Mouse (Mus musculus) regulatory T cell (primary cell): ENCODE data around the gene Foxa1.

Source experiments
- in situ Hi-C: fragments of 300-600 bp; cut with MboI, MseI; formaldehyde crosslinking; loops from one replicate; pipeline ENCODE4 v1.15.1; 2025; ENCODE audit warnings: high pct_unique_total_duplicates

The Foxa1 gene

GRCm38 (mm10) chr12:57546415-57547201 is at the start of gene Foxa1:
Gene Foxa1, minus strand, starts transcription at chr12:57546916.
- in situ Hi-C loops: loop anchor here (25.0 kb wide), 1 partner anchor 259 kb away; no protein-coding TSS in a partner anchor

DNA sequence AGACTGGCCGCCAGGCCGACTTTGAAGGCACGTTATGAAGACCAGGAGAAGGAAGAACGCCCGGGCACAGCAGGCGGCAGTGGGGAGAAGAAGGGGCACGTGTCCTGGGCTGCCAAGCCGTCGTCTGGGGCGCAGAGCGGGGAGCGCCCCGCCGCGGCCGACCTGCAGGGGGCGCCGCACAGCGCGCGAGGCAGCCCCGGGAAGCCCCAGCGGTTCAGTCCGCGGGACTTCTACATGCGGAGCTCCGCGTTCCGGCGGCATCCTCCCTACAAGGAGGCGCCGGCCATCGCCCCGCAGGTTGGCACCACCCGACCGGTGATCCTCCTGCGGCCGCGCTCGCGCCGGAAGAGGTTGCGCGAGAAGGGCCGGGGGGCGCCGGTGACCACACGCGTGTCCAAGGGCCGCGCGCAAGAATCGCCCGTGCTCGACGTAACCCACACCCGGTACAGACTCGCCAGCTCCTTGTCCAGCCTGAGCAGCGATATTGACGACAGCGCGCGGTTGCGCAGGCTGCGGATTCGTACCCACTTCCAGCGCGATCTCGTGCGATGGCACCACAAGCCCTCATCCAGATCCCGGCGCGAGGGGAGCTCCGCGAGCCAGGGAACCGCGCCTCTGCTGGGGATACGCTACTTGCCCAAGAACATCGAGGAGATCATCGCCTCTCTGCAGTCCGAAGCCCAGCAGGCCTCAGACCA is 29.4 kb upstream of the Foxa1 start:
- in situ Hi-C loops: no loop called here

DNA sequence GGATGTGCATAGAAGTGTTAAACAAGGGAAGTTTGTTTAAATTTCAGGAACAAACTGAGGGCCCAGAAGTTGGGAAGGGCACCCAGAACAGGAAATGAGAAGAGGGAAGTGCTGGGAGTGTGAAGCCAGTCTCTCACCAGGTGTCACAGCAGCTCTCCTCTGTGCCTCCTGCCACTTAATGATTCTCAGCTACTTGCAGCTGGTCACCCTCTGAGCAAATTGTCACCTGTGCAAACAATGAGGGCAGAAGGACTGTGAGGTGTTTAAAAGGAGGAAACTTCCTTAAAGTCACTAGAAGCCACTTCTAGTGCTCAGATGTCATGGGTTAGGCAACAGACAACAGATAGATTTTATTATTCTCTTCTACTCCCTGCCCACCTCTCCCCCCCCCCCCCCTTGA is 25.7 kb upstream of the Foxa1 start:
- in situ Hi-C loops: no loop called here

DNA sequence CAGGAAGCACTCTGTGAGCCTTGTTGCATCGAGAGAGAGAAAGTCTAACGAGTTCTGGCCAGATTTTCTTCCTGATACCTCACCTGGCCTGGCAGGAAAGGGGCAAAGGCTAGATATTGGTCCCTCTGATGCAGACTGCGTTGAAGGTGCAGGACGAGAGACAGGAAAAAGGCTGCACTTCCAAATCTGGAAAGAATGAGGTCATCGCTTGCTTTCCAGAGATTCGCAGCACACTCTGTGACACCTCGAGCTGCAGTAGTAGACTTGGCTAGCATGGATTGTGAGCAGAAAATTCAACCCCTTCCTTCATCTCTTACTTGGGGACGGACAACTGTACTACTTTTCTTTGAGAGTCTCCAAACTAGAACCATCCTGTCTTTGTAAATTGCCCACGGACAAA is 25.1 kb upstream of the Foxa1 start:
- in situ Hi-C loops: no loop called here

GRCm38 (mm10) chr12:57563909-57564308 is 17.2 kb upstream of the Foxa1 start, which contains the start of gene Ttc6:
Gene Ttc6, plus strand, starts transcription at chr12:57564113.
- in situ Hi-C loops: no loop called here

GRCm38 (mm10) chr12:57554091-57554490 is 7.4 kb upstream of the Foxa1 start:
- in situ Hi-C loops: no loop called here

DNA sequence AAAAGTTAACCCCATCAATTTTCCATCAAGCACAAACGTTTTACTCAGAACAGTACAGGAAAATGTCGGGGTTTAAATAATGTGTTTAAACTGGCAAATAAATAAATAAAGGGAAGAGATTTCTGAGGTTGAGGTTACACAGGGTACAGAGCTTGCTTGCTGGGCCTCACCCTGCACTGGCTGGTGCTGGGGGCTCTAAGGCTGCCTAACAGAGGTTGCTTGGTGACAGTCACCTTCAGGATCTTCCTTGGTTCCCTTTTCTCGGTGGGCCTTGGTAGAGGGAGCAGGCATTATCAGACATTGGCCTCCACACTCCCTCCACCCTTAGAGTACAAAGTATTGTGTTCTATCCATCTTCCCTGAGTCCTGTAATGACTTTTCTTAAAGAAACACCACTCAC is 5.6 kb upstream of the Foxa1 start:
- in situ Hi-C loops: no loop called here

GRCm38 (mm10) chr12:57550881-57551280 is 4.2 kb upstream of the Foxa1 start:
- in situ Hi-C loops: no loop called here

DNA sequence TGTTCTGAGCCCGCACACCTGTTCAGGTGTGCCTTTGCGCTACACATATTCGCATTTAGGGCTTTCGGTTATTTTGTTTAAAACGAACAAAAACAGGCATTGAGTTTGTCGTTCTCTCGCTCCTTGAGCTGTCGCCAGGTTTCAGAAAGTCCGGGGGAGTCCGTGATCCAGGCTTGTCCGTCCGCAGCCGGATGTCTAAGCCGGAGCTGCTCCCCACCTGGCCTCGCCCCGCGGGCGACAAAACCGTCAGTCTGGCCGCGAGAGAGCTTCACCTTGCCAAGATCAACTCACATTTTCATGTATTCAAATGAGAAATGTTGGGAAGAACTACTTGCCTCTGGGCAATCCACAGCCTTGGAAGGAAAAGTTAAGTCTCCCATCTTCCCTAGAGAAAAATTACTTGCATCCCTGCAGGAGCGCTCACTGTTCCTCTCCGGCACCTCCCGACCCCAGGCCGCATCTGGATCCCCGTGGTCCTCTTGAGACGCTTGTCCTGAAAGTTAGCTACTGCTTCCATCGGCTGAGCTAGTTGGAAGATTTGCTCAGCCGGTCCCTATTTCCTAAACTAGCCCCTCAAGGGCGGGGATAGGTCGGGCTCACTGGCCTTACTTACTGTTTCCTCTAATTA is 3.6 kb upstream of the Foxa1 start:
- in situ Hi-C loops: no loop called here

- in situ Hi-C loops: loop anchor here (25.0 kb wide), 1 partner anchor 262 kb away; no protein-coding TSS in a partner anchor
Measured at GRCm38 (mm10) chr12:57549667-57550160, 3.0 kb upstream of the Foxa1 start.

- in situ Hi-C loops: loop anchor here (25.0 kb wide), 1 partner anchor 262 kb away; no protein-coding TSS in a partner anchor
Measured at GRCm38 (mm10) chr12:57548981-57549666, 2.4 kb upstream of the Foxa1 start.

DNA sequence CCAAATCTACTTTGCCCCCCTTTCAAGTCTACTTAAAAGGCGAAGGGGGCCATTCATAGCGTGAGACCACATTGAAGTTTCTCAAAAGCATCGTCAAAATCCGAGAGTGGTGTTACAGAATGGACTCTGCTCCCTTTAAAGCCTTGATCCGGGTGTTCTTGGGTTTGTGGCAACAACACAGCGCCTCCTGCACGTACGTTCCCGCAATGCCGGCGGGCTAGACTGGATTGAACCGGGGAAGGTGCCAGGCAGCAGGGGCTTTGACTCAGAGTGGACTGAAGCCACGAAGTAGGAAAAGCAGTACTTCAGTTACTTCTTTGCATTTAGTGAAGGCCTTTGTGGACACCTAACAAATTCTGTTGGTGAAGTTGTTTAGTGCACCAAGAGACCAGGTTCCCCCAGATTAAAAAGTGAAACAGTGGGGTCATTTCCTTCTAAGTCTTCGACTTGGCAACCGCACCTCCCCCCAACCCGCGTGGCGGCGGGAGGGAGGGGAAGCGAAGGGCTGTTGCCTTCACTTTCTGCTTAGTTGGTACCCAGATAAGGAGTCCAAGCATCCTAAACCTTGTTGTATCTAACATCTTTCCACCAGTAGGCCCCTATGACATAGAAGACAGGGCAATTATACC is 1.8 kb upstream of the Foxa1 start:
- in situ Hi-C loops: loop anchor here (25.0 kb wide), 1 partner anchor 261 kb away; no protein-coding TSS in a partner anchor

DNA sequence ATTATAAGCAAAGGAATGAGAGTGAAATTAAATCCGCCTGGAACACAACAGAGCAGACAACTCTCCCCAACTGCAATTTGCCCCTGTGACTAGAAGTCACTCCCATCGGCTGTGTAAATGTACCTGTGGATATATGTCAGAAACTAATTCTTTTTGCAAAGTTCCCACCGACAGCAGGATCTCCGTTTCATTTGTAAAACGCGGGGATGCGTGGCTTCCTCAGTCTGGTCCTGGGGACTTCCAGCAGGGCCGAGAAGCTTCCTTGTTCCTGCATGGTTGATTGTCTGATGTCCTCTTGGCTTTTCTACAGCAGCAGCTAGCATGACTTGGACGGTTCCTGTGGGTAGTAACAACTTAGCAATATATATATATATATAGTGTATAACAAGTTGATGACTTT is 1.2 kb upstream of the Foxa1 start:
- in situ Hi-C loops: loop anchor here (25.0 kb wide), 1 partner anchor 261 kb away; no protein-coding TSS in a partner anchor

DNA sequence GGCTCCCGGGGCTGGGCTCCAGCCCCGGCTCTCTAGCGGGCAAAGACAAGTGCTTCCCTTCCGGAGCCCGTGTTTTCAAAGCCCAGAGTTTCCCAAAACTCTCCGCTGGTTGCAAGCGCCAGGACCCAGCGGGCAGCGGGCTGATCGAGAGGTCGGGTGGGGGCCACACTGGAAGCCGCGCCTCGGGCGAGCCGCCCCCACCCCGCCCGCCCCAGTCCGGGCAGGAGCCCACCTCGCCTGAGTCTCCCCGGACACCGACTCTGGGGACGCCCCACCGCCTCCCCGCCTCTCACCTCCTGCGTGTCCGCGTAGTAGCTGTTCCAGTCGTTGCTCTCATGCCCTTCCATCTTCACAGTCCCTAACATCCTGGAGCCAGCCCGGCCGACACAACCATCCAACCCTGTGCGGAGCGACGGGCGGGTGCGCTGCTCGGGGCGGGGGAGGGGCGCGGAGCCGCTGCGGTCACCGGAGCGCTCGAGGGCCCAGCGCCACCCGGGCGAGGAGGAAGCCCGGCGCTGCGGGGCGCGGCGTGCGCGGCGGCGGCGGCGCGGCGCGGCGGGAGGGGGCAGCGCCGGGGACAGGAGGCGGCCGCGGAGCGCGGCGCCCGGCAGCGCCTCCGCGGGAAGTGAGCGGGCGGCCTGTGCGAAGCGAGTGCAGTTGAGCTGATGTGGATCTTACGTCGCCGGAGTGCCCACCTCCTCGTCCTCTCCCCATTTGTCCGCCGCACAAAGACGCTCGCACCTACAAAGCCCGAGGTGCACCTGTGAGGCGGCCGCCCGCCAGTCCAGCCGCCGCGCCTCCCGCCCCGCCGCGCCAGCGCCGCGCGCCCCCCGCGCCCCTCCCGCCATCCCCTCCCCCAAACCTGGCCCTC is 1.1 kb downstream of the Foxa1 start:
- in situ Hi-C loops: loop anchor here (25.0 kb wide), 1 partner anchor 258 kb away; no protein-coding TSS in a partner anchor

GRCm38 (mm10) chr12:57544641-57545370 is 1.9 kb downstream of the Foxa1 start:
- in situ Hi-C loops: loop anchor here (25.0 kb wide), 1 partner anchor 258 kb away; no protein-coding TSS in a partner anchor

DNA sequence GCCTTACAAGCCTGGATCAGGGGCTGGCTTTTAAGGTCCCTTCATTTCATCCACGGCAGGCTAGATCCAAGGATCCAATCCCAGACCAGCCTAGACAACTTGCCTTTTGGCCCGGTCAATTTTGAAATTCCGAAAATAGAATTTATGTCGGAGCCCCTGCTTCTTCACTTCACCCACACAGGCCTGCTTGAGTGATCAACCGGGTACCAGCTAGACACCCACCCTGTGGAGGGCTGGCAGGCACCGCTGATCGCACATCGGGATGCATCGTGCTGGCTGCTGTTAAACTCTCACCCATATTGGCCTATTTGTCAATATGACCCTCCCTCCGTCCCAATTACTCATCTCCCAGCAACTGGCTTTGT is 3.1 kb downstream of the Foxa1 start:
- in situ Hi-C loops: loop anchor here (25.0 kb wide), 1 partner anchor 256 kb away; no protein-coding TSS in a partner anchor

- in situ Hi-C loops: loop anchor here (25.0 kb wide), 1 partner anchor 256 kb away; no protein-coding TSS in a partner anchor
Measured at GRCm38 (mm10) chr12:57542746-57543626, 3.7 kb downstream of the Foxa1 start.
